Mouse (Mus musculus): ENCODE measurements around the gene Nfkb1.

Nfkb1 gene

DNA sequence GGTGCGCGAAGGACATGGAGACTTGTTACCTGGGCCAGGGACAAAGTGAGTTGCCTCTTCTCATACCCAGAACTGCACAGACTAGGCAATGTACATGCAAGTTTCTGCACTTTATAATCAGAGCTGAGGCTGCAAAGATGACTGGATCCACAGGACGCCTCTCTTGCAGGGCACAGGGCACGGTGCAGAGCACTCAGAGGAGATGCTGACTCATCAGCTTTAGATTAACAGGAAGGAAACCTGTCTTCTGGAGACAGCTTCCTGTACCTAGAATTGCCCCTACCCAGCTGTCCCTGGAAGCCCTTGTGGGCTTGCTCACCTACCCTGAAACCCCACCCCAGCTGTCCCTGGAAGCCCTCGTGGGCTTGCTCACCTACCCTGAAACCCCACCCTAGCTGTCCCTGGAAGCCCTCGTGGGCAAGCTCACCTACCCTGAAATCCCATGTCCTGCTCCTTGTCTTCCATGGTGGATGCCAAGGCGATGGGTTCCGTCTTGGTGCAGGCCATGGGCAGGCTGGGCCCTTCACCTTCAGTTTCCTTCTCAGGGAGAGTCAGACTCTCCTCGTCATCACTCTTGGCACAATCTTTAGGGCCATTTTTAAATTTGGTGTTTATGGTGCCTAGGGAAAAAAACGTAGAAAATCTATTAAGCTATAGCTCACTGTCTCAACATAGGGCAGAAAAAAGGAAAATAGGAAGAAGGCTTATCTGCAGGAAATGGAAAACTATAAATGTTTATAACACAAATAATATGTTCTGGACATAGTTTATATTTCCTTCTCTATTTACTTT is 86.5 kb downstream of the Nfkb1 start:
- no peak for TF ChIP-seq GATA4 (IDR thresholded peaks at IDR 0.05; ENCODE audit: insufficient replicate concordance, low read length)

DNA sequence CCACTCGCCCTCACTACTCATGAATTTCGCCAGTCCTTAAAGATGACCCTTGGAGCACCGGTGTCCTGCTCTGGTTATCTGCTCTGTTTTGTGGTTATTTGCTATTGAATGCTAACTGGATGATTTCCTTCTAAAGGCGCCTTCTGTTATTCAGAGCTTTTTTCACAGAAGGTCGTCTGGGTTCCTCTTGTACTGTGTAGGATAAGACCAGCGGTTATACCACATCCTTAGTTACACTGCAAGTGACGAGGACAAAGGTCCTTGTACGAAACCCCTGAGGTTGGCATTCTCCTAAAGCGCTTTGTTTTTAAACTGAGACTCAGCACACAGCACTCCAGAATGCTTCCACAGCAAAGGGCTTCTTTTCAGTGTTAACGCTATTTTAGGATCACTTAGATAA is 88.6 kb downstream of the Nfkb1 start:
- TF ChIP-seq GATA4 (IDR thresholded peaks at IDR 0.05; ENCODE audit: insufficient replicate concordance, low read length) = no peak

- no peak for TF ChIP-seq GATA4 (IDR thresholded peaks at IDR 0.05; ENCODE audit: insufficient replicate concordance, low read length)
Observed at GRCm38 (mm10) chr3:135598355-135598754, 93.0 kb downstream of the Nfkb1 start.

- TF ChIP-seq GATA4 (IDR thresholded peaks at IDR 0.05; ENCODE audit: insufficient replicate concordance, low read length) = peak; percentile 81; the same call in 1 of the 2 replicates
Observed at GRCm38 (mm10) chr3:135597014-135597413, 94.3 kb downstream of the Nfkb1 start.

GRCm38 (mm10) chr3:135594238-135594917 is 97.0 kb downstream of the Nfkb1 start:
- TF ChIP-seq GATA4 (IDR thresholded peaks at IDR 0.05; ENCODE audit: insufficient replicate concordance, low read length) = no peak

DNA sequence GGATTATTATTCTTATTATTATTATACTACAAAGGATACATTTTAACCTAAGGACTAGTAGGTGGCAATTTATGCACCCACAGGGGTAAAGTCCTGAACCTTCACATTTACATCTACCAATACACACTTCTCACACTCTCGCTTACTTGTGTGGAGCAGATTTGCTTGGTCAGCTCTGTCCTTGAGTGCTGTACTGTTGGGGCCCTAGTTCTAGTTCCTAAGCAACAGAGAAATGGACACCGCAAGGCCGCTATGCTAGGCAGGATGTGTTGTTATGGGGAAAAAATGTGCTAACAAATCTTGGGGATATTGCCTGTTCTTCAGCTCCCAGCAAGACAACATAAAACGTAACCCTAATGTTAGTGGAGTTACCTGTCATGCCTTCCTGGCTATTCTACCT is 99.3 kb downstream of the Nfkb1 start:
- TF ChIP-seq GATA4 (IDR thresholded peaks at IDR 0.05; ENCODE audit: insufficient replicate concordance, low read length) = no peak

GRCm38 (mm10) chr3:135591376-135591775 is 100.0 kb downstream of the Nfkb1 start:
- TF ChIP-seq GATA4 (IDR thresholded peaks at IDR 0.05; ENCODE audit: insufficient replicate concordance, low read length) = no peak

DNA sequence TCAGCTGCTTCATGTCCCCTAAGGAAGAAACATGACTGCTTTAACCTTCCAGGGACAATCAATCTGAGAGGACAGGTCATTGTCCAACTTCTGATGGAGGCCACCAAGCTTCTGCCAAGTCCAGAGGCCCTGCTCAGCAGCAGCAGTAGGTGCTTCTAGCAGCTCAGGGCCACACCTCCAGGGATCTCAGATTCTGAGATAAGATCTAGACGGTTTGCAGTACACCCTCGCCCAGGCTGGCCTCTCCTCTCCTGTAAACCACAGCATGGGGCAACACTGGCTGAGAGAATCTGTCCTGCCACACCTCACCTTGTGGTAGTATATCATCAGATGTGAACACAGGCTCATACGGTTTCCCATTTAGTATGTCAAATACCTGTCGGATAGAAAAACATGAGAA is 100.9 kb downstream of the Nfkb1 start:
- no peak for TF ChIP-seq GATA4 (IDR thresholded peaks at IDR 0.05; ENCODE audit: insufficient replicate concordance, low read length)

- TF ChIP-seq GATA4 (IDR thresholded peaks at IDR 0.05; ENCODE audit: insufficient replicate concordance, low read length) = no peak
Observed at GRCm38 (mm10) chr3:135586471-135586880, 104.9 kb downstream of the Nfkb1 start.

GRCm38 (mm10) chr3:135586060-135586459 is 105.3 kb downstream of the Nfkb1 start:
- no peak for TF ChIP-seq GATA4 (IDR thresholded peaks at IDR 0.05; ENCODE audit: insufficient replicate concordance, low read length)

DNA sequence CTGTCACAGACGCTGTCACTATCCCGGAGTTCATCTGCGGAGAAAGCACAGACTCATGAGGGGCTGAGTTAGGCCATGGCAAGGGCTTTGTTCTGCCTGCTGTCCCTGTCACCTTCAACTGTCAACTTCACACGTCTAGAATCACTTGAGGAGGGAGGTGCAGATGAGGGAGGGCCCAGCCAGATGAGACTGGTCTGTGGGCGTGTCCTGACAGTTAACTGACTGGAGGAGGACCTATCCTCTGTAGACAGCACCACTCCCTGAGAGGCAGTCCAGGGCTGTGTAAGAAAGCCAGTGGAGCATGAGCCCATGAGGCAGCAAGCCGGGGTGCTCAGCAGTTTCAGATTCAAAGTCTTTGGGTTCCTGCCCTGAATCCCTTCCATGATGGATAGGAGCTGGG is 105.9 kb downstream of the Nfkb1 start:
- no peak for TF ChIP-seq GATA4 (IDR thresholded peaks at IDR 0.05; ENCODE audit: insufficient replicate concordance, low read length)

GRCm38 (mm10) chr3:135582246-135582645 is 109.1 kb downstream of the Nfkb1 start:
- TF ChIP-seq GATA4 (IDR thresholded peaks at IDR 0.05; ENCODE audit: insufficient replicate concordance, low read length) = no peak

GRCm38 (mm10) chr3:135581606-135582117 is 109.7 kb downstream of the Nfkb1 start:
- TF ChIP-seq GATA4 (IDR thresholded peaks at IDR 0.05; ENCODE audit: insufficient replicate concordance, low read length) = no peak

- TF ChIP-seq GATA4 (IDR thresholded peaks at IDR 0.05; ENCODE audit: insufficient replicate concordance, low read length) = no peak
Observed at GRCm38 (mm10) chr3:135580439-135581275, 110.7 kb downstream of the Nfkb1 start.

DNA sequence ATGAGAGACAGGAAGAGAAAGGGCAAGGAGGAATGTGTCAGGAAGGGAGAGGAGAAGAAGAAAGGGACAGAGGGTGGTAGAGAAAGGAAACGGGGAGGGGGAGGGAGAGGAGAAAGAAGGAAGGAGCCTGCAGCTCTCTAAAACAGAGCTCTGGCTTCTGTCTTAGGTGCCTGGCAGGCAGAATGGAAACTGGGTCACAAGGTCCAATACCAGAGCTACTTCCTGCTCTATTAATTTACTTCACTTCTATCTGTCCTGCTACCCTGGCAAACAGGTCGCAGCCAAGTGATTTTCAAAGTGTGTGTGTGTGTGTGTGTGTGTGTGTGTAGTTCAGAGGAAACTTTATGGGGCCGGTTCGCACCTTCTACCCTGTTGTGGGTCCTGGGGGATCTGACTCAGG is 112.2 kb downstream of the Nfkb1 start:
- no peak for TF ChIP-seq GATA4 (IDR thresholded peaks at IDR 0.05; ENCODE audit: insufficient replicate concordance, low read length)
